Mouse (Mus musculus) stomach, postnatal 0 days (tissue): Measurements from ENCODE around the gene Mga.

Experiments
- CTCF ChIP-seq: IDR thresholded peaks from 2 replicates; pipeline ENCODE4 v1.5.1; 2016; ENCODE audit warnings: antibody characterized with exemption, low read depth, mild to moderate bottlenecking, moderate library complexity
- EP300 ChIP-seq: optimal IDR thresholded peaks from 2 replicates; pipeline ENCODE3; 2016; ENCODE audit warnings: antibody characterized with exemption

GRCm38 (mm10) chr2:119995391-119996281, 98.6 kb downstream of the Mga start:
- TF ChIP-seq CTCF = no peak
- TF ChIP-seq EP300 = no peak
